Mouse (Mus musculus) stomach, postnatal 0 days (tissue): ENCODE results near the gene Whamm. TPM values are rescaled to one million over a fixed set of nuclear protein-coding genes. Genes with fewer than 3 reads are reported as not detected.
A peak's percentile ranks its signal among the peaks of the same experiment; 100 is the strongest.

Experiments used
- ATAC-seq: fragments of 200-750 bp; cut with Nextera tagmentation; 2 replicates; pipeline ENCODE4 v1.8.0; 2017; ENCODE audit not compliant: low FRiP score, low TSS enrichment
- DNase-seq: peaks from one replicate; pipeline ENCODE4 v3.0.0-alpha.2; 2016; ENCODE audit warnings: low spot score
- H3K27ac ChIP-seq: fragments of 300-500 bp; sonication (generic); replicated peaks from 2 replicates; pipeline ENCODE4 v1.5.1; 2014; ENCODE audit warnings: mild to moderate bottlenecking, control low read depth
- H3K27me3 ChIP-seq: fragments of 300-500 bp; sonication (generic); 2 replicates; pipeline ENCODE4 v1.6.1; 2014; ENCODE audit warnings: low read length; ENCODE audit not compliant: control insufficient read depth, insufficient read depth
- H3K36me3 ChIP-seq: fragments of 300-500 bp; sonication (generic); 2 replicates; pipeline ENCODE4 v1.6.1; 2014; ENCODE audit warnings: low read length, mixed read lengths; ENCODE audit not compliant: control insufficient read depth, insufficient read depth
- H3K4me1 ChIP-seq: fragments of 300-500 bp; sonication (generic); replicated peaks from 2 replicates; pipeline ENCODE4 v1.6.1; 2014; ENCODE audit warnings: antibody characterized with exemption; ENCODE audit not compliant: control insufficient read depth, insufficient read depth
- H3K4me2 ChIP-seq: fragments of 300-500 bp; sonication (generic); replicated peaks from 2 replicates; pipeline ENCODE4 v1.6.1; 2014; ENCODE audit warnings: low read depth, mild to moderate bottlenecking, control low read depth, moderate library complexity
- H3K4me3 ChIP-seq: fragments of 300-500 bp; sonication (generic); 2 replicates; pipeline ENCODE4 v1.5.1; 2014; ENCODE audit warnings: low read depth, low read length, control low read depth
- H3K9ac ChIP-seq: fragments of 300-500 bp; sonication (generic); 2 replicates; pipeline ENCODE4 v1.6.1; 2014; ENCODE audit warnings: mild to moderate bottlenecking, low read length, control low read depth, mixed read lengths
- H3K9me3 ChIP-seq: fragments of 300-500 bp; sonication (generic); 2 replicates; pipeline ENCODE4 v1.6.1; 2016; ENCODE audit warnings: low read length; ENCODE audit not compliant: control insufficient read depth
- CTCF ChIP-seq: IDR thresholded peaks from 2 replicates; pipeline ENCODE4 v1.5.1; 2016; ENCODE audit warnings: antibody characterized with exemption, low read depth, mild to moderate bottlenecking, moderate library complexity
- EP300 ChIP-seq: optimal IDR thresholded peaks from 2 replicates; pipeline ENCODE3; 2016; ENCODE audit warnings: antibody characterized with exemption
- WGBS: fragments of 180-500 bp; shearing (Covaris S2); extraction: QIAGEN DNeasy Blood & Tissue Kit; methylation state at CpG from one replicate; pipeline ENCODE4 v1.1.7; 2014; 5-methylcytosine and 5-hydroxymethylcytosine counted together
- polyA plus RNA-seq: library from polyadenylated mRNA; unstranded; fragments of >200 nt; fragmentation: Nextera tagmentation; extraction: Ambion mirVana; gene quantifications from 2 replicates; pipeline ENCODE4 v1.2.1, GENCODE M21; 2015

Gene Whamm
- polyA plus RNA-seq, 1 experiment from 2014 or later: 3.8 TPM

DNA sequence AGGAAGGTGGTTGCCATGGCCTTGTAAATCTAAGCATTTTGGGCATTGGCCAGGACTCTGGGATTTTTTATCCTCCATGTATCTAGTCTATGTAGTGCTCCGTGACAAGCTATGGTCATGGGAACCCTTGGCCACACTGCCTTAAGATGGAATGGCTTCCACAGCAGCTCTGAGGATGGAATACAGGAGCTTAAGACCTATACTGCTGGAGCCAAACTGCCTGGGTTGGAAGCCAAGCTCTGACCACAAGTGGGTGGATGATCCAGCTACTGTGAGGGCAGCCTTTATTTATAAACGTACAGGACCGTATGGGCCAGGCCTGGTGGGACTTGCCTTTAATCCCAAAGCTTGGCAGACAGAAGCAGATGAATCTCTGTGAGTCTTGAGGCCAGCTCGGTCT lies 34.6 kb upstream of the Whamm start:
- no peak for TF ChIP-seq CTCF
- no peak for TF ChIP-seq EP300
- ATAC-seq (no peak), DNase-seq (no peak)
- Histone ChIP-seq H3K4me1 (no peaks in the 10 kb centered on the region), H3K9me3 (no peaks in the 10 kb centered on the region), H3K27me3 (no peaks in the 10 kb centered on the region), H3K27ac (no peak overlapping the region), H3K9ac (no peak overlapping the region), H3K4me3 (no peak overlapping the region), H3K36me3 (peaks cover 3% of the 10 kb centered on the region), H3K4me2 (no peak overlapping the region)
- WGBS: 76% methylated on average over 4 of the region's 4 CpGs

DNA sequence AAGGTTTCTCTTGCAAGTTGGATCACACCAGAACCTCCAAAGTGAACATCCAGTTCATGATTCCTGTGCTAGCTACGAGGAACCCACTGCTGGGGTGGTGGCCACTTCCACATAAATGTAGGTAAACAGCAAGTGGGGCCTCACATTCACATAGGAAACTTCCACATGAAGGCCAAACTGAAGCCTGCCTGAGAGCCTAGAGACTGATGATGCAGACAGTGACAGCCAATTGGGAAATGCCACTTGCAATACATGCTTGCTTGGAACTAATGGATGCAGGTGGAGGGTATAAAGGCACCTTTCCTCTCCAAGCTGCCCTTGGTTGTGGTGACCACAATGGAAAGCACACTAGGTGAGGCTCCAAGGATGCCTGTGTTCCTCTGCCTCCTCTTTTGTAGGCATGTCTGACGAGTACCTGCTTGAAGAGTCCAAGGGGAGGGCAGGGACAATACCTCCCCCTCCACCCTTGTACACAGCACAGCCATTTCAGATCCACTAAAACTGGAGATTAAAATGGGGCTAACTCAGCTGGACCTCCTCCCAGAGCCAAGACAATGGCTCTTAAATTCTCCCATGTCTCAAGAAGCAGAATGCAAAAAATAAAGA lies 32.9 kb upstream of the Whamm start:
- WGBS: 73% methylated on average over 2 of the region's 2 CpGs
- no peak overlapping the region for H3K27ac ChIP-seq
- H3K9ac ChIP-seq: no peak overlapping the region
- no peak overlapping the region for H3K4me3 ChIP-seq
- H3K4me2 ChIP-seq: no peak overlapping the region
- no peaks in the 10 kb centered on the region for H3K9me3 ChIP-seq
- TF ChIP-seq EP300 (no peak), CTCF (no peak)
- H3K27me3 ChIP-seq: no peaks in the 10 kb centered on the region
- H3K4me1 ChIP-seq: no peaks in the 10 kb centered on the region
- ATAC-seq (0 out of 2 replicates have a peak, but pooled peaks have one; percentile 38), DNase-seq (peak; percentile 63)
- H3K36me3 ChIP-seq: peaks cover 3% of the 10 kb centered on the region

DNA sequence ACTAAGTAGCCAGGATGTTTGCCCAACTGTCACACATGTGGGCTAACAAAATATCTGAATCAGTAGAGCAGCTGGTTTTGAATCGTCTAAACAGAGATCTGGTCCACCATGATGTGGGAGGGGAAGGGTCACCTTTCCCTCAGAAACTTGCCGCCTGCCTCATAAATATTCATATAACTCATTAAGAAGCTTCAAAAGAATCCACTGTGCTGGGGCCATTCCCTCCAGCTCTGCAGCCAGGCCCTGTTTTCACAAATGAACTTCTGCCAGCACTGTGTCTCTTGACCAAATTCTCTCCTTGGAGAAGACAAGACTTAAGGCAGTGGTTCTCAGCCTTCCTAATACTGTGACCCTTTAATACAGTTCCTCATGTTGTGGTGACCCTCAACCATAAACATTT lies 31.5 kb upstream of the Whamm start:
- no peak for TF ChIP-seq CTCF
- TF ChIP-seq EP300: no peak
- Histone ChIP-seq H3K4me2 (no peak overlapping the region), H3K36me3 (no peaks in the 10 kb centered on the region), H3K27ac (no peak overlapping the region), H3K27me3 (no peaks in the 10 kb centered on the region), H3K4me3 (no peak overlapping the region), H3K9me3 (no peaks in the 10 kb centered on the region), H3K4me1 (no peaks in the 10 kb centered on the region), H3K9ac (no peak overlapping the region)
- ATAC-seq (no peak), DNase-seq (no peak)
- WGBS: 24% methylated on average over 2 of the region's 2 CpGs

- Histone ChIP-seq H3K4me2 (no peak overlapping the region), H3K4me1 (no peaks in the 10 kb centered on the region), H3K9me3 (no peaks in the 10 kb centered on the region), H3K27ac (no peak overlapping the region), H3K9ac (no peak overlapping the region), H3K27me3 (no peaks in the 10 kb centered on the region), H3K36me3 (no peaks in the 10 kb centered on the region), H3K4me3 (no peak overlapping the region)
- WGBS: 50% methylated on average over 1 of the region's 1 CpGs
- TF ChIP-seq EP300 (no peak), CTCF (no peak)
- no peak for DNase-seq
- no peak for ATAC-seq
Measured at GRCm38 (mm10) chr7:81540999-81541398, 30.1 kb upstream of the Whamm start.

GRCm38 (mm10) chr7:81541924-81542524 lies 29.0 kb upstream of the Whamm start:
- Histone ChIP-seq H3K4me2 (no peak overlapping the region), H3K4me3 (no peak overlapping the region), H3K4me1 (no peaks in the 10 kb centered on the region), H3K36me3 (no peaks in the 10 kb centered on the region), H3K27ac (no peak overlapping the region), H3K27me3 (no peaks in the 10 kb centered on the region), H3K9ac (no peak overlapping the region), H3K9me3 (no peaks in the 10 kb centered on the region)
- no peak for TF ChIP-seq EP300
- TF ChIP-seq CTCF: no peak
- ATAC-seq: no peak
- no peak for DNase-seq
- 82% methylated on average over 7 of the region's 7 CpGs for WGBS

DNA sequence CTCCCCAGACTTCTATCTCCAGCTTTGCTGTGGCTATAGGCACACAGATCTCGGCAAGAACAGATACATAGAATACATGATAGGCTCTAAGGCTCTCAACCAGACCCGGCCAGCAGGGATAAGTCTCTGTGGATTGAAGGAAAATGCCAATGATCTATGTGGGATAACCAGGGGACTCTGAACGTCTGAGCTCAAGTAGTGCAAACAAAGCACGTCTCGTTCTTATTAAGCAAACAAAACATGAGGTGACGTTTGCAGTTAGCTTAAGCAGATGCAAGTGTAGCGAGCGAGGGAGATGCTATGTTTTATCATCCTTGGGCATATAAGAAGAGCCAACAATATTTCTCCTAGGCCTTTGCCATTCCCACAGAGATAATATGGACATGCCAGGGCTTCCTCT lies 28.1 kb upstream of the Whamm start:
- ATAC-seq: no peak
- no peak overlapping the region for H3K4me3 ChIP-seq
- H3K27me3 ChIP-seq: no peaks in the 10 kb centered on the region
- H3K9me3 ChIP-seq: no peaks in the 10 kb centered on the region
- H3K4me2 ChIP-seq: no peak overlapping the region
- H3K27ac ChIP-seq: no peak overlapping the region
- H3K9ac ChIP-seq: no peak overlapping the region
- no peaks in the 10 kb centered on the region for H3K4me1 ChIP-seq
- DNase-seq: no peak
- no peaks in the 10 kb centered on the region for H3K36me3 ChIP-seq
- TF ChIP-seq CTCF (no peak), EP300 (no peak)
- WGBS: 53% methylated on average over 8 of the region's 8 CpGs
